Mouse (Mus musculus) urinary bladder, adult 2 months (tissue): ENCODE measurements around the gene Oaz1. TPM values are rescaled to one million over a fixed set of nuclear protein-coding genes. Genes with fewer than 3 reads are reported as not detected.

Experiments used
- DNase-seq: peaks from one replicate; pipeline ENCODE4 v3.0.0; 2022; ENCODE audit warnings: low spot score
- polyA plus RNA-seq: library from polyadenylated mRNA; depleted of rRNA; stranded (reverse); fragments of >200 nt; gene quantifications from 2 replicates; pipeline ENCODE4 v1.2.3, GENCODE M21; 2012; rRNA removed

The Oaz1 gene
- 566 and 709 TPM in 2 replicates for polyA plus RNA-seq

- peak; percentile 91 for DNase-seq
Measured at GRCm38 (mm10) chr10:80826151-80827062, at the start of gene Oaz1. Gene Oaz1 (plus strand): TSS chr10:80826656.

- DNase-seq: no peak
Measured at GRCm38 (mm10) chr10:80777123-80777522, 49.3 kb upstream of the Oaz1 start.

- DNase-seq: no peak
Measured at GRCm38 (mm10) chr10:80779565-80779964, 46.9 kb upstream of the Oaz1 start.

GRCm38 (mm10) chr10:80784302-80784701 lies 42.2 kb upstream of the Oaz1 start:
- DNase-seq: no peak

GRCm38 (mm10) chr10:80784871-80785270 lies 41.6 kb upstream of the Oaz1 start:
- no peak for DNase-seq

- DNase-seq: no peak
Measured at GRCm38 (mm10) chr10:80785963-80786362, 40.5 kb upstream of the Oaz1 start.

- DNase-seq: no peak
Measured at GRCm38 (mm10) chr10:80787517-80787916, 38.9 kb upstream of the Oaz1 start.

- DNase-seq: no peak
Measured at GRCm38 (mm10) chr10:80790761-80791404, 35.6 kb upstream of the Oaz1 start.

- DNase-seq: no peak
Measured at GRCm38 (mm10) chr10:80791476-80792174, 34.8 kb upstream of the Oaz1 start.

- DNase-seq: no peak
Measured at GRCm38 (mm10) chr10:80792175-80793032, 34.1 kb upstream of the Oaz1 start.

- no peak for DNase-seq
Measured at GRCm38 (mm10) chr10:80793033-80793784, 33.2 kb upstream of the Oaz1 start.

- no peak for DNase-seq
Measured at GRCm38 (mm10) chr10:80793803-80794202, 32.7 kb upstream of the Oaz1 start.

- DNase-seq: no peak
Measured at GRCm38 (mm10) chr10:80794750-80795149, 31.7 kb upstream of the Oaz1 start.

GRCm38 (mm10) chr10:80796307-80796848 lies 30.1 kb upstream of the Oaz1 start:
- no peak for DNase-seq

GRCm38 (mm10) chr10:80797186-80798149 lies 29.0 kb upstream of the Oaz1 start:
- no peak for DNase-seq

GRCm38 (mm10) chr10:80798150-80799006 lies 28.1 kb upstream of the Oaz1 start, which contains the start of the genes Sf3a2 and Plekhj1:
Gene Sf3a2 (plus strand): TSS chr10:80798198.
Gene Plekhj1 (minus strand): TSS chr10:80798626.
- peak; percentile 96 for DNase-seq

GRCm38 (mm10) chr10:80799070-80799566 lies 27.3 kb upstream of the Oaz1 start:
- DNase-seq: no peak
